Comparison of ENCODE assay signal across 14 mouse cellular contexts in genomic region chr3:29999035-29999434, GRCm38 (mm10).
DNase-seq lines count a peak whose midpoint lies in the region; ATAC-seq and TF ChIP-seq lines count a peak whose summit lies in the region.
"Had no signal": no experiment of that assay in that cellular context is flagged by ENCODE, and none has a peak within 500 bp of the region (broad histone marks: within the 10 kb centered on the region; RNA-seq: fewer than 3 reads in every experiment).

No protein-coding gene starts in this region.

- H3K9me3 ChIP-seq in intestine, postnatal 0 days (ENCODE audit: control insufficient read depth) = no peaks in the 10 kb centered on the region
- no peaks in the 10 kb centered on the region for H3K9me3 ChIP-seq in intestine, embryonic 15.5 days
- H3K9me3 ChIP-seq: embryonic facial prominence, embryonic 12.5 days; limb, embryonic 12.5 days; midbrain, embryonic 10.5 days had no signal

- no peak for ATAC-seq in intestine, postnatal 0 days
- no peak for ATAC-seq in intestine, embryonic 15.5 days

- TF ChIP-seq CTCF in intestine, postnatal 0 days (IDR thresholded peaks at IDR 0.05; ENCODE audit: low read depth) = peak; percentile 61

- no peak overlapping the region for H3K9ac ChIP-seq in intestine, postnatal 0 days (ENCODE audit: low read depth, low read length)
- no peak overlapping the region for H3K9ac ChIP-seq in intestine, embryonic 15.5 days
- H3K9ac ChIP-seq: embryonic facial prominence, embryonic 12.5 days; limb, embryonic 12.5 days had no signal

- DNase-seq in lung, postnatal 36 days = peak; percentile 56
- DNase-seq in lung, postnatal 25 days (ENCODE audit: low spot score) = no peak
- peak; percentile 60 for DNase-seq in NIH3T3 (ENCODE audit: low read depth)
- peak; percentile 54 for DNase-seq in embryo, embryonic 10.5 days (ENCODE audit: low spot score)
- DNase-seq in adrenal gland, adult 18-20 months (ENCODE audit: low spot score in 2 of 2) = no peak
- DNase-seq: adrenal gland, postnatal 25 days; kidney, postnatal 14 days; lung, adult 2 months; thymus, postnatal 36 days had no signal

- H3K4me3 ChIP-seq in intestine, postnatal 0 days (ENCODE audit: low read depth, low read length) = no peak overlapping the region
- no peak overlapping the region for H3K4me3 ChIP-seq in intestine, embryonic 15.5 days (replicated peaks)
- H3K4me3 ChIP-seq: embryonic facial prominence, embryonic 12.5 days; limb, embryonic 12.5 days; midbrain, embryonic 10.5 days had no signal

- H3K27me3 ChIP-seq in intestine, postnatal 0 days (replicated peaks; ENCODE audit: control insufficient read depth, insufficient read depth, low read length) = no peaks in the 10 kb centered on the region
- no peaks in the 10 kb centered on the region for H3K27me3 ChIP-seq in intestine, embryonic 15.5 days (replicated peaks)
- H3K27me3 ChIP-seq: embryonic facial prominence, embryonic 12.5 days; limb, embryonic 12.5 days had no signal

- H3K27ac ChIP-seq in intestine, postnatal 0 days (ENCODE audit: low read depth, low read length) = no peak overlapping the region
- no peak overlapping the region for H3K27ac ChIP-seq in intestine, embryonic 15.5 days
- H3K27ac ChIP-seq: embryonic facial prominence, embryonic 12.5 days; midbrain, embryonic 10.5 days had no signal

- no peak overlapping the region for H3K4me2 ChIP-seq in intestine, postnatal 0 days (replicated peaks; ENCODE audit: low read depth)
- H3K4me2 ChIP-seq in intestine, embryonic 15.5 days (replicated peaks) = no peak overlapping the region
- H3K4me2 ChIP-seq: embryonic facial prominence, embryonic 12.5 days; limb, embryonic 12.5 days had no signal

- H3K36me3 ChIP-seq in intestine, postnatal 0 days (ENCODE audit: control insufficient read depth, insufficient read depth) = peaks cover 5% of the 10 kb centered on the region; the same call in 1 of the 2 replicates
- no peaks in the 10 kb centered on the region for H3K36me3 ChIP-seq in intestine, embryonic 15.5 days
- H3K36me3 ChIP-seq: embryonic facial prominence, embryonic 12.5 days had no signal

- H3K4me1 ChIP-seq in intestine, postnatal 0 days (replicated peaks; ENCODE audit: control insufficient read depth, insufficient read depth, low read length) = no peaks in the 10 kb centered on the region
- H3K4me1 ChIP-seq in intestine, embryonic 15.5 days (replicated peaks) = no peaks in the 10 kb centered on the region
- H3K4me1 ChIP-seq: embryonic facial prominence, embryonic 12.5 days; midbrain, embryonic 10.5 days had no signal

- 67% methylated on average over 1 of the region's 1 CpGs for WGBS in intestine, postnatal 0 days
- WGBS in intestine, embryonic 15.5 days = 47% methylated on average over 1 of the region's 1 CpGs

Comparison
In these comparisons a context has a peak if more than half of its experiments do, and no peak if none do; other contexts are left out.
1. DNase-seq: peak in lung, postnatal 36 days (single experiment), NIH3T3 (single experiment) and embryo, embryonic 10.5 days (single experiment); none in lung, postnatal 25 days (single experiment) and adrenal gland, adult 18-20 months (0 of 2).